Mouse (Mus musculus): ENCODE data around the gene Glp1r. TPM values are rescaled to one million over a fixed set of nuclear protein-coding genes. Genes with fewer than 3 reads are reported as not detected.

Glp1r gene
- polyA plus RNA-seq, 1 experiment, result 0.31 TPM

- Histone ChIP-seq H3K36me3 (ENCODE audit: control insufficient read depth, insufficient read depth, low read length) (no peaks in the 10 kb centered on the region), H3K4me3 (ENCODE audit: control insufficient read depth, low read depth, low read length) (no peak overlapping the region), H3K4me1 (ENCODE audit: control insufficient read depth, insufficient read depth, low read length) (no peaks in the 10 kb centered on the region), H3K27me3 (ENCODE audit: control insufficient read depth, insufficient read depth, low read length) (no peaks in the 10 kb centered on the region), H3K27ac (ENCODE audit: control insufficient read depth, insufficient read depth, low read depth, low read length) (no peak overlapping the region)
- TF ChIP-seq CTCF (IDR thresholded peaks at IDR 0.05; ENCODE audit: control insufficient read depth, insufficient read depth, insufficient replicate concordance, low read depth, low read length), result no peak
- no peak for TF ChIP-seq POLR2A (IDR thresholded peaks at IDR 0.05; ENCODE audit: control insufficient read depth, low read depth, low read length)
Measured at GRCm38 (mm10) chr17:30971877-30972276, 70.3 kb downstream of the Glp1r start.

GRCm38 (mm10) chr17:30973332-30973731 is 71.7 kb downstream of the Glp1r start:
- H3K27me3 ChIP-seq (ENCODE audit: control insufficient read depth, insufficient read depth, low read length), result no peaks in the 10 kb centered on the region
- H3K4me1 ChIP-seq (ENCODE audit: control insufficient read depth, insufficient read depth, low read length), result no peaks in the 10 kb centered on the region
- H3K4me3 ChIP-seq (ENCODE audit: control insufficient read depth, low read depth, low read length), result no peak overlapping the region
- H3K36me3 ChIP-seq (ENCODE audit: control insufficient read depth, insufficient read depth, low read length), result no peaks in the 10 kb centered on the region
- TF ChIP-seq POLR2A (IDR thresholded peaks at IDR 0.05; ENCODE audit: control insufficient read depth, low read depth, low read length) (no peak), CTCF (IDR thresholded peaks at IDR 0.05; ENCODE audit: control insufficient read depth, insufficient read depth, insufficient replicate concordance, low read depth, low read length) (no peak)
- H3K27ac ChIP-seq (ENCODE audit: control insufficient read depth, insufficient read depth, low read depth, low read length), result no peak overlapping the region

DNA sequence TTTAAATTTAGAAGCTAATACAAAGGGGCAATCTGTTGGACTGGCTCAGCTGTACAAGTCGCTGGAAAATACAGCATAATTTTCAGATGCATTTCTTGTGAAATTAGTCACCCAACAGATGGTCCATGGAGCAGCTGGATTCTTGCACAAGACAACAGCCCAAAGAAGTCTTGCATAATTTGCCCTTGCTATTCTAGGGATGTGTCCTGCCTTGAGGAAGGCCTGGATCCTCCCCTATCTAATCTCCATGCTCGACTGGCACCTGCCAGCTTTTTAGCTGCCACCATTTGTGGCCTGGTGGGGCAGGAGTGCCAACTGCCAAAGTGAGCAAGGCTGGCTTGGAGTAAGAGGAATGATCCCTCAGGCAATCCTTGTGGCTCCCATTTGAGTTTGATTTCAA is 75.7 kb downstream of the Glp1r start:
- H3K27ac ChIP-seq (ENCODE audit: control insufficient read depth, insufficient read depth, low read depth, low read length), result no peak overlapping the region
- no peaks in the 10 kb centered on the region for H3K27me3 ChIP-seq (ENCODE audit: control insufficient read depth, insufficient read depth, low read length)
- H3K4me1 ChIP-seq (ENCODE audit: control insufficient read depth, insufficient read depth, low read length), result no peaks in the 10 kb centered on the region
- TF ChIP-seq CTCF (IDR thresholded peaks at IDR 0.05; ENCODE audit: control insufficient read depth, insufficient read depth, insufficient replicate concordance, low read depth, low read length) (no peak), POLR2A (IDR thresholded peaks at IDR 0.05; ENCODE audit: control insufficient read depth, low read depth, low read length) (no peak)
- no peaks in the 10 kb centered on the region for H3K36me3 ChIP-seq (ENCODE audit: control insufficient read depth, insufficient read depth, low read length)
- H3K4me3 ChIP-seq (ENCODE audit: control insufficient read depth, low read depth, low read length), result no peak overlapping the region

GRCm38 (mm10) chr17:30978556-30978955 is 76.9 kb downstream of the Glp1r start:
- H3K27me3 ChIP-seq (ENCODE audit: control insufficient read depth, insufficient read depth, low read length), result no peaks in the 10 kb centered on the region
- no peak overlapping the region for H3K4me3 ChIP-seq (ENCODE audit: control insufficient read depth, low read depth, low read length)
- TF ChIP-seq POLR2A (IDR thresholded peaks at IDR 0.05; ENCODE audit: control insufficient read depth, low read depth, low read length) (no peak), CTCF (IDR thresholded peaks at IDR 0.05; ENCODE audit: control insufficient read depth, insufficient read depth, insufficient replicate concordance, low read depth, low read length) (no peak)
- H3K27ac ChIP-seq (ENCODE audit: control insufficient read depth, insufficient read depth, low read depth, low read length), result no peak overlapping the region
- H3K4me1 ChIP-seq (ENCODE audit: control insufficient read depth, insufficient read depth, low read length), result no peaks in the 10 kb centered on the region
- H3K36me3 ChIP-seq (ENCODE audit: control insufficient read depth, insufficient read depth, low read length), result no peaks in the 10 kb centered on the region

- Histone ChIP-seq H3K27ac (ENCODE audit: control insufficient read depth, insufficient read depth, low read depth, low read length) (no peak overlapping the region), H3K4me3 (ENCODE audit: control insufficient read depth, low read depth, low read length) (no peak overlapping the region), H3K36me3 (ENCODE audit: control insufficient read depth, insufficient read depth, low read length) (no peaks in the 10 kb centered on the region), H3K4me1 (ENCODE audit: control insufficient read depth, insufficient read depth, low read length) (no peaks in the 10 kb centered on the region), H3K27me3 (ENCODE audit: control insufficient read depth, insufficient read depth, low read length) (no peaks in the 10 kb centered on the region)
- TF ChIP-seq POLR2A (IDR thresholded peaks at IDR 0.05; ENCODE audit: control insufficient read depth, low read depth, low read length) (no peak), CTCF (IDR thresholded peaks at IDR 0.05; ENCODE audit: control insufficient read depth, insufficient read depth, insufficient replicate concordance, low read depth, low read length) (no peak)
Measured at GRCm38 (mm10) chr17:30983521-30983920, 81.9 kb downstream of the Glp1r start.

GRCm38 (mm10) chr17:30990254-30990653 is 88.6 kb downstream of the Glp1r start:
- no peaks in the 10 kb centered on the region for H3K36me3 ChIP-seq (ENCODE audit: control insufficient read depth, insufficient read depth, low read length)
- TF ChIP-seq CTCF (IDR thresholded peaks at IDR 0.05; ENCODE audit: control insufficient read depth, insufficient read depth, insufficient replicate concordance, low read depth, low read length), result 0 out of 2 replicates have a peak, but pooled peaks have one; percentile 8
- TF ChIP-seq POLR2A (IDR thresholded peaks at IDR 0.05; ENCODE audit: control insufficient read depth, low read depth, low read length), result no peak

More at GRCm38 (mm10) chr17:30990254-30990653, 88.6 kb downstream of the Glp1r start:
- Histone ChIP-seq H3K27me3 (ENCODE audit: control insufficient read depth, insufficient read depth, low read length) (no peaks in the 10 kb centered on the region), H3K4me1 (ENCODE audit: control insufficient read depth, insufficient read depth, low read length) (no peaks in the 10 kb centered on the region), H3K27ac (ENCODE audit: control insufficient read depth, insufficient read depth, low read depth, low read length) (no peak overlapping the region), H3K4me3 (ENCODE audit: control insufficient read depth, low read depth, low read length) (no peak overlapping the region)

Other genes starting within 250 kb of the Glp1r start
- gene Umodl1, start 52.8 kb downstream of the Glp1r start, polyA plus RNA-seq (2012; rRNA removed), result 8.0 and 10.7 TPM in 2 replicates
- 0.65 and 1.3 TPM in 2 replicates for gene Abcg1, start 155.9 kb downstream of the Glp1r start, polyA plus RNA-seq (2012; rRNA removed)
- 0.28 and 0.96 TPM in 2 replicates for gene Tff3, start 227.8 kb downstream of the Glp1r start, polyA plus RNA-seq (2012; rRNA removed)
- 0.43 TPM in 1 of 2 replicates, not detected in the other for gene Tff2, start 242.5 kb downstream of the Glp1r start, polyA plus RNA-seq (2012; rRNA removed)

Data from testis, adult 2 months (tissue).